Mouse (Mus musculus) CD4-positive, CD25-positive, alpha-beta regulatory T cell, adult 2 months (primary cell): Measurements from ENCODE around the gene Tpx2.

Source experiments
- DNase-seq: peaks from one replicate; pipeline ENCODE4 v3.0.0-alpha.2; 2012; ENCODE audit warnings: low read depth, low spot score

Gene Tpx2

DNA sequence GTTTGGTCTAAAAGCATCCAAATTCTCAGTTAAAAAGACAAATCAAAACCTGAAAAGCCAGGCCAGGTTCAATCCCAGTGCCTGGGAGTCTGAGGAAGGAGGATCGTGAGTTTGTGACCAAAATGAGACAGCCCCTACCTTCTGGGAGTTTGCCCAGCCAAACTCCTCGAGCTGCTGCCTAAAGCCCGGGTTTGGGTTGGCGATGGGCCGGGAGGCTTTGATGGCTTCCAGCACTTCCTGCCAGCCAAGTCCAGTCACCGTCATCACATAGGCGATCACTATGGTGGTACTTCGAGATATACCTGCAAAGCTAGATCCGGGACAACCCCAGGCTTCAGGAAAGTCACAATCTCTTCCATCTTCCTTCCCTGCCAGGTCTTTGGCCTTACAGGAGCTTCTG is 96.2 kb downstream of the Tpx2 start:
- DNase-seq = no peak
